Mouse (Mus musculus): ENCODE measurements around the gene C330007P06Rik. TPM values are rescaled to one million over a fixed set of nuclear protein-coding genes. Genes with fewer than 3 reads are reported as not detected.

C330007P06Rik gene
- polyA plus RNA-seq, 1 experiment from 2014 or later = 31.9 TPM

GRCm38 (mm10) chrX:36847152-36847551 lies 26.8 kb downstream of the C330007P06Rik start:
- 78% methylated on average over 1 of the region's 1 CpGs for WGBS
- no peak for DNase-seq (ENCODE audit: low spot score)

GRCm38 (mm10) chrX:36843346-36843990 lies 30.4 kb downstream of the C330007P06Rik start:
- no peak overlapping the region for H3K9ac ChIP-seq (ENCODE audit: low read depth, low read length)
- H3K27me3 ChIP-seq (replicated peaks; ENCODE audit: control insufficient read depth, insufficient read depth, low read length) = no peaks in the 10 kb centered on the region
- no peaks in the 10 kb centered on the region for H3K9me3 ChIP-seq (ENCODE audit: control insufficient read depth, low read length)
- DNase-seq (ENCODE audit: low spot score) (no peak), ATAC-seq (ENCODE audit: low read depth) (no peak)
- no peak overlapping the region for H3K27ac ChIP-seq (replicated peaks; ENCODE audit: low read depth, low read length)
- H3K4me1 ChIP-seq (ENCODE audit: control insufficient read depth, insufficient read depth, low read length) = no peaks in the 10 kb centered on the region
- H3K36me3 ChIP-seq (ENCODE audit: control insufficient read depth, insufficient read depth, low read length) = 0 out of 2 replicates have a peak, but pooled peaks cover 3% of the 10 kb centered on the region
- H3K4me3 ChIP-seq (ENCODE audit: low read depth, low read length) = no peak overlapping the region
- H3K4me2 ChIP-seq (ENCODE audit: low read depth, low read length) = no peak overlapping the region
- WGBS = 78% methylated on average over 4 of the region's 4 CpGs

More at GRCm38 (mm10) chrX:36847152-36847551, 26.8 kb downstream of the C330007P06Rik start:
- H3K27me3 ChIP-seq (replicated peaks; ENCODE audit: control insufficient read depth, insufficient read depth, low read length) = no peaks in the 10 kb centered on the region
- no peak overlapping the region for H3K4me2 ChIP-seq (ENCODE audit: low read depth, low read length)
- no peaks in the 10 kb centered on the region for H3K36me3 ChIP-seq (ENCODE audit: control insufficient read depth, insufficient read depth, low read length)
- H3K4me1 ChIP-seq (ENCODE audit: control insufficient read depth, insufficient read depth, low read length) = no peaks in the 10 kb centered on the region
- ATAC-seq (ENCODE audit: low read depth) = no peak
- no peak overlapping the region for H3K4me3 ChIP-seq (ENCODE audit: low read depth, low read length)
- no peaks in the 10 kb centered on the region for H3K9me3 ChIP-seq (ENCODE audit: control insufficient read depth, low read length)
- H3K27ac ChIP-seq (replicated peaks; ENCODE audit: low read depth, low read length) = no peak overlapping the region
- no peak overlapping the region for H3K9ac ChIP-seq (ENCODE audit: low read depth, low read length)

GRCm38 (mm10) chrX:36841698-36842097 lies 32.2 kb downstream of the C330007P06Rik start:
- no peak for ATAC-seq (ENCODE audit: low read depth)
- Histone ChIP-seq H3K4me2 (ENCODE audit: low read depth, low read length) (no peak overlapping the region), H3K4me3 (ENCODE audit: low read depth, low read length) (no peak overlapping the region), H3K4me1 (ENCODE audit: control insufficient read depth, insufficient read depth, low read length) (no peaks in the 10 kb centered on the region), H3K9me3 (ENCODE audit: control insufficient read depth, low read length) (no peaks in the 10 kb centered on the region), H3K27me3 (replicated peaks; ENCODE audit: control insufficient read depth, insufficient read depth, low read length) (no peaks in the 10 kb centered on the region), H3K9ac (ENCODE audit: low read depth, low read length) (no peak overlapping the region), H3K36me3 (ENCODE audit: control insufficient read depth, insufficient read depth, low read length) (0 out of 2 replicates have a peak, but pooled peaks cover 3% of the 10 kb centered on the region), H3K27ac (replicated peaks; ENCODE audit: low read depth, low read length) (no peak overlapping the region)
- WGBS = 81% methylated on average over 6 of the region's 6 CpGs
- no peak for DNase-seq (ENCODE audit: low spot score)

- no peak overlapping the region for H3K4me2 ChIP-seq (ENCODE audit: low read depth, low read length)
- H3K9me3 ChIP-seq (ENCODE audit: control insufficient read depth, low read length) = no peaks in the 10 kb centered on the region
- no peak overlapping the region for H3K27ac ChIP-seq (replicated peaks; ENCODE audit: low read depth, low read length)
- DNase-seq (ENCODE audit: low spot score) = peak; percentile 50
- H3K36me3 ChIP-seq (ENCODE audit: control insufficient read depth, insufficient read depth, low read length) = 0 out of 2 replicates have a peak, but pooled peaks cover 3% of the 10 kb centered on the region
- no peak for ATAC-seq (ENCODE audit: low read depth)
- H3K4me1 ChIP-seq (ENCODE audit: control insufficient read depth, insufficient read depth, low read length) = no peaks in the 10 kb centered on the region
- no peaks in the 10 kb centered on the region for H3K27me3 ChIP-seq (replicated peaks; ENCODE audit: control insufficient read depth, insufficient read depth, low read length)
- 85% methylated on average over 7 of the region's 7 CpGs for WGBS
- H3K4me3 ChIP-seq (ENCODE audit: low read depth, low read length) = no peak overlapping the region
- no peak overlapping the region for H3K9ac ChIP-seq (ENCODE audit: low read depth, low read length)
Measured at GRCm38 (mm10) chrX:36839391-36839790, 34.5 kb downstream of the C330007P06Rik start.

- H3K27ac ChIP-seq (replicated peaks; ENCODE audit: low read depth, low read length) = no peak overlapping the region
- H3K4me3 ChIP-seq (ENCODE audit: low read depth, low read length) = no peak overlapping the region
- H3K4me2 ChIP-seq (ENCODE audit: low read depth, low read length) = no peak overlapping the region
- H3K27me3 ChIP-seq (replicated peaks; ENCODE audit: control insufficient read depth, insufficient read depth, low read length) = no peaks in the 10 kb centered on the region
- WGBS = 55% methylated on average over 6 of the region's 6 CpGs
- 0 out of 2 replicates have a peak, but pooled peaks cover 3% of the 10 kb centered on the region for H3K36me3 ChIP-seq (ENCODE audit: control insufficient read depth, insufficient read depth, low read length)
- H3K9me3 ChIP-seq (ENCODE audit: control insufficient read depth, low read length) = no peaks in the 10 kb centered on the region
- no peak overlapping the region for H3K9ac ChIP-seq (ENCODE audit: low read depth, low read length)
- no peak for DNase-seq (ENCODE audit: low spot score)
- H3K4me1 ChIP-seq (ENCODE audit: control insufficient read depth, insufficient read depth, low read length) = no peaks in the 10 kb centered on the region
- no peak for ATAC-seq (ENCODE audit: low read depth)
Measured at GRCm38 (mm10) chrX:36837069-36837676, 36.7 kb downstream of the C330007P06Rik start.

- peak overlapping the region; percentile 39 for H3K27ac ChIP-seq (replicated peaks; ENCODE audit: low read depth, low read length)
- H3K36me3 ChIP-seq (ENCODE audit: control insufficient read depth, insufficient read depth, low read length) = no peaks in the 10 kb centered on the region
- ATAC-seq (ENCODE audit: low read depth) (peak; percentile 47; the same call in 1 of the 2 replicates), DNase-seq (ENCODE audit: low spot score) (peak; percentile 56)
- no peaks in the 10 kb centered on the region for H3K4me1 ChIP-seq (ENCODE audit: control insufficient read depth, insufficient read depth, low read length)
- peak overlapping the region; percentile 51 for H3K9ac ChIP-seq (ENCODE audit: low read depth, low read length)
- H3K4me2 ChIP-seq (ENCODE audit: low read depth, low read length) = peak overlapping the region; percentile 50
- no peaks in the 10 kb centered on the region for H3K27me3 ChIP-seq (replicated peaks; ENCODE audit: control insufficient read depth, insufficient read depth, low read length)
- H3K4me3 ChIP-seq (ENCODE audit: low read depth, low read length) = peak overlapping the region; percentile 28
- WGBS = 28% methylated on average over 19 of the region's 19 CpGs
- no peaks in the 10 kb centered on the region for H3K9me3 ChIP-seq (ENCODE audit: control insufficient read depth, low read length)
Measured at GRCm38 (mm10) chrX:36833397-36834084, 40.4 kb downstream of the C330007P06Rik start.

- no peaks in the 10 kb centered on the region for H3K4me1 ChIP-seq (ENCODE audit: control insufficient read depth, insufficient read depth, low read length)
- no peak overlapping the region for H3K9ac ChIP-seq (ENCODE audit: low read depth, low read length)
- no peak overlapping the region for H3K4me3 ChIP-seq (ENCODE audit: low read depth, low read length)
- H3K36me3 ChIP-seq (ENCODE audit: control insufficient read depth, insufficient read depth, low read length) = no peaks in the 10 kb centered on the region
- 62% methylated on average over 4 of the region's 4 CpGs for WGBS
- no peak overlapping the region for H3K27ac ChIP-seq (replicated peaks; ENCODE audit: low read depth, low read length)
- ATAC-seq (ENCODE audit: low read depth) (no peak), DNase-seq (ENCODE audit: low spot score) (peak; percentile 23)
- no peak overlapping the region for H3K4me2 ChIP-seq (ENCODE audit: low read depth, low read length)
- no peaks in the 10 kb centered on the region for H3K9me3 ChIP-seq (ENCODE audit: control insufficient read depth, low read length)
- no peaks in the 10 kb centered on the region for H3K27me3 ChIP-seq (replicated peaks; ENCODE audit: control insufficient read depth, insufficient read depth, low read length)
Measured at GRCm38 (mm10) chrX:36831632-36832031, 42.3 kb downstream of the C330007P06Rik start.

- Histone ChIP-seq H3K27ac (replicated peaks; ENCODE audit: low read depth, low read length) (no peak overlapping the region), H3K36me3 (ENCODE audit: control insufficient read depth, insufficient read depth, low read length) (no peaks in the 10 kb centered on the region), H3K4me2 (ENCODE audit: low read depth, low read length) (no peak overlapping the region), H3K4me1 (ENCODE audit: control insufficient read depth, insufficient read depth, low read length) (no peaks in the 10 kb centered on the region), H3K9ac (ENCODE audit: low read depth, low read length) (no peak overlapping the region), H3K9me3 (ENCODE audit: control insufficient read depth, low read length) (no peaks in the 10 kb centered on the region), H3K4me3 (ENCODE audit: low read depth, low read length) (no peak overlapping the region), H3K27me3 (replicated peaks; ENCODE audit: control insufficient read depth, insufficient read depth, low read length) (no peaks in the 10 kb centered on the region)
- peak; percentile 68 for DNase-seq (ENCODE audit: low spot score)
- ATAC-seq (ENCODE audit: low read depth) = 0 out of 2 replicates have a peak, but pooled peaks have one; percentile 50
- WGBS = 40% methylated on average over 5 of the region's 5 CpGs
Measured at GRCm38 (mm10) chrX:36830271-36830670, 43.6 kb downstream of the C330007P06Rik start.
